Mouse (Mus musculus): Measurements from ENCODE around the gene Lsm2. TPM values are rescaled to one million over a fixed set of nuclear protein-coding genes. Genes with fewer than 3 reads are reported as not detected.

Lsm2 gene
- total and polyA plus RNA-seq, 2 experiments from 2014 or later: 23.1 to 64.2 TPM

- TF ChIP-seq EP300 (IDR thresholded peaks at IDR 0.05; ENCODE audit: low read depth): no peak
- no peak for TF ChIP-seq CTCF (IDR thresholded peaks at IDR 0.05; ENCODE audit: low read depth)
- peaks cover 8% of the 10 kb centered on the region; the same call in 1 of the 2 replicates for H3K4me1 ChIP-seq (ENCODE audit: control insufficient read depth, insufficient read depth)
- H3K4me3 ChIP-seq (ENCODE audit: low read depth, low read length): peak overlapping the region; percentile 57
- H3K27ac ChIP-seq (ENCODE audit: low read depth): peak overlapping the region; percentile 92
- H3K27me3 ChIP-seq (ENCODE audit: control insufficient read depth, insufficient read depth, low read length): no peaks in the 10 kb centered on the region
- H3K9me3 ChIP-seq (replicated peaks; ENCODE audit: control insufficient read depth, low read length): no peaks in the 10 kb centered on the region
- WGBS: 11% methylated on average over 12 of the region's 12 CpGs
- ATAC-seq (ENCODE audit: insufficient read depth, low read depth) (no peak), DNase-seq (ENCODE audit: low spot score) (peak; percentile 45)
- no peaks in the 10 kb centered on the region for H3K36me3 ChIP-seq (replicated peaks; ENCODE audit: control insufficient read depth, insufficient read depth, low read length)
- peak overlapping the region; percentile 68 for H3K4me2 ChIP-seq (ENCODE audit: low read depth, low read length)
- H3K9ac ChIP-seq (replicated peaks; ENCODE audit: low read depth, low read length): peak overlapping the region; percentile 55
These were observed 21.7 kb upstream of the Lsm2 start for GRCm38 (mm10) chr17:34959881-34960515.

- H3K27ac ChIP-seq (ENCODE audit: low read depth): peak overlapping the region; percentile 92
- peaks cover 8% of the 10 kb centered on the region; the same call in 1 of the 2 replicates for H3K4me1 ChIP-seq (ENCODE audit: control insufficient read depth, insufficient read depth)
- no peak for ATAC-seq (ENCODE audit: insufficient read depth, low read depth)
- no peaks in the 10 kb centered on the region for H3K9me3 ChIP-seq (replicated peaks; ENCODE audit: control insufficient read depth, low read length)
- no peaks in the 10 kb centered on the region for H3K36me3 ChIP-seq (replicated peaks; ENCODE audit: control insufficient read depth, insufficient read depth, low read length)
- no peak for DNase-seq (ENCODE audit: low spot score)
- no peaks in the 10 kb centered on the region for H3K27me3 ChIP-seq (ENCODE audit: control insufficient read depth, insufficient read depth, low read length)
- no peak overlapping the region for H3K4me3 ChIP-seq (ENCODE audit: low read depth, low read length)
- TF ChIP-seq CTCF (IDR thresholded peaks at IDR 0.05; ENCODE audit: low read depth) (no peak), EP300 (IDR thresholded peaks at IDR 0.05; ENCODE audit: low read depth) (no peak)
- H3K4me2 ChIP-seq (ENCODE audit: low read depth, low read length): no peak overlapping the region
- H3K9ac ChIP-seq (replicated peaks; ENCODE audit: low read depth, low read length): no peak overlapping the region
These were observed 20.8 kb upstream of the Lsm2 start for GRCm38 (mm10) chr17:34960702-34961493.

GRCm38 (mm10) chr17:34962125-34962524 is 19.5 kb upstream of the Lsm2 start:
- ATAC-seq (ENCODE audit: insufficient read depth, low read depth) (no peak), DNase-seq (ENCODE audit: low spot score) (peak; percentile 33)
- Histone ChIP-seq H3K27ac (ENCODE audit: low read depth) (peak overlapping the region; percentile 92; the same call in 1 of the 2 replicates), H3K9me3 (replicated peaks; ENCODE audit: control insufficient read depth, low read length) (no peaks in the 10 kb centered on the region), H3K27me3 (ENCODE audit: control insufficient read depth, insufficient read depth, low read length) (no peaks in the 10 kb centered on the region), H3K4me1 (ENCODE audit: control insufficient read depth, insufficient read depth) (peaks cover 8% of the 10 kb centered on the region; the same call in 1 of the 2 replicates), H3K36me3 (replicated peaks; ENCODE audit: control insufficient read depth, insufficient read depth, low read length) (no peaks in the 10 kb centered on the region), H3K4me2 (ENCODE audit: low read depth, low read length) (no peak overlapping the region), H3K9ac (replicated peaks; ENCODE audit: low read depth, low read length) (no peak overlapping the region), H3K4me3 (ENCODE audit: low read depth, low read length) (no peak overlapping the region)
- 30% methylated on average over 3 of the region's 3 CpGs for WGBS
- no peak for TF ChIP-seq CTCF (IDR thresholded peaks at IDR 0.05; ENCODE audit: low read depth)
- no peak for TF ChIP-seq EP300 (IDR thresholded peaks at IDR 0.05; ENCODE audit: low read depth)

GRCm38 (mm10) chr17:34962841-34963240 is 18.8 kb upstream of the Lsm2 start:
- 75% methylated on average over 1 of the region's 1 CpGs for WGBS
- Histone ChIP-seq H3K9me3 (replicated peaks; ENCODE audit: control insufficient read depth, low read length) (no peaks in the 10 kb centered on the region), H3K4me3 (ENCODE audit: low read depth, low read length) (no peak overlapping the region), H3K4me2 (ENCODE audit: low read depth, low read length) (no peak overlapping the region), H3K4me1 (ENCODE audit: control insufficient read depth, insufficient read depth) (peaks cover 8% of the 10 kb centered on the region; the same call in 1 of the 2 replicates), H3K27me3 (ENCODE audit: control insufficient read depth, insufficient read depth, low read length) (peaks cover 5% of the 10 kb centered on the region), H3K27ac (ENCODE audit: low read depth) (no peak overlapping the region), H3K36me3 (replicated peaks; ENCODE audit: control insufficient read depth, insufficient read depth, low read length) (no peaks in the 10 kb centered on the region), H3K9ac (replicated peaks; ENCODE audit: low read depth, low read length) (no peak overlapping the region)
- ATAC-seq (ENCODE audit: insufficient read depth, low read depth) (no peak), DNase-seq (ENCODE audit: low spot score) (no peak)
- TF ChIP-seq CTCF (IDR thresholded peaks at IDR 0.05; ENCODE audit: low read depth) (no peak), EP300 (IDR thresholded peaks at IDR 0.05; ENCODE audit: low read depth) (no peak)

GRCm38 (mm10) chr17:34964640-34965049 is 17.0 kb upstream of the Lsm2 start:
- 35% methylated on average over 1 of the region's 1 CpGs for WGBS
- Histone ChIP-seq H3K4me2 (ENCODE audit: low read depth, low read length) (no peak overlapping the region), H3K4me3 (ENCODE audit: low read depth, low read length) (no peak overlapping the region), H3K4me1 (ENCODE audit: control insufficient read depth, insufficient read depth) (peaks cover 8% of the 10 kb centered on the region; the same call in 1 of the 2 replicates), H3K9ac (replicated peaks; ENCODE audit: low read depth, low read length) (no peak overlapping the region), H3K27ac (ENCODE audit: low read depth) (peak overlapping the region; percentile 44), H3K27me3 (ENCODE audit: control insufficient read depth, insufficient read depth, low read length) (peaks cover 20% of the 10 kb centered on the region), H3K36me3 (replicated peaks; ENCODE audit: control insufficient read depth, insufficient read depth, low read length) (no peaks in the 10 kb centered on the region), H3K9me3 (replicated peaks; ENCODE audit: control insufficient read depth, low read length) (no peaks in the 10 kb centered on the region)
- no peak for TF ChIP-seq CTCF (IDR thresholded peaks at IDR 0.05; ENCODE audit: low read depth)
- TF ChIP-seq EP300 (IDR thresholded peaks at IDR 0.05; ENCODE audit: low read depth): no peak
- no peak for DNase-seq (ENCODE audit: low spot score)
- no peak for ATAC-seq (ENCODE audit: insufficient read depth, low read depth)
